Mouse (Mus musculus) megakaryocyte-erythroid progenitor cell, adult 5-6 weeks (primary cell): ENCODE measurements around the gene Alpk1. TPM values are rescaled to one million over a fixed set of nuclear protein-coding genes. Genes with fewer than 3 reads are reported as not detected.

Source experiments
- ATAC-seq: replicated peaks from 2 replicates; pipeline ENCODE4 v1.8.0; 2016; ENCODE audit warnings: mild to moderate bottlenecking, inconsistent platforms; ENCODE audit not compliant: severe bottlenecking, poor library complexity, low FRiP score, low TSS enrichment
- total RNA-seq, 2 experiments: library from RNA; stranded (forward) in 1 of 2; stranded (reverse) in 1 of 2; fragments of 200-1000, 215-1000 nt in 1 of 2; fragments of >200 nt in 1 of 2; fragmentation: Nextera tagmentation in 1 of 2; gene quantifications; 2 replicates each; pipeline ENCODE4 v1.2.3; 2014 to 2017

Alpk1 gene
- total RNA-seq, 2 experiments from 2014 or later = 3.7 to 5.7 TPM

DNA sequence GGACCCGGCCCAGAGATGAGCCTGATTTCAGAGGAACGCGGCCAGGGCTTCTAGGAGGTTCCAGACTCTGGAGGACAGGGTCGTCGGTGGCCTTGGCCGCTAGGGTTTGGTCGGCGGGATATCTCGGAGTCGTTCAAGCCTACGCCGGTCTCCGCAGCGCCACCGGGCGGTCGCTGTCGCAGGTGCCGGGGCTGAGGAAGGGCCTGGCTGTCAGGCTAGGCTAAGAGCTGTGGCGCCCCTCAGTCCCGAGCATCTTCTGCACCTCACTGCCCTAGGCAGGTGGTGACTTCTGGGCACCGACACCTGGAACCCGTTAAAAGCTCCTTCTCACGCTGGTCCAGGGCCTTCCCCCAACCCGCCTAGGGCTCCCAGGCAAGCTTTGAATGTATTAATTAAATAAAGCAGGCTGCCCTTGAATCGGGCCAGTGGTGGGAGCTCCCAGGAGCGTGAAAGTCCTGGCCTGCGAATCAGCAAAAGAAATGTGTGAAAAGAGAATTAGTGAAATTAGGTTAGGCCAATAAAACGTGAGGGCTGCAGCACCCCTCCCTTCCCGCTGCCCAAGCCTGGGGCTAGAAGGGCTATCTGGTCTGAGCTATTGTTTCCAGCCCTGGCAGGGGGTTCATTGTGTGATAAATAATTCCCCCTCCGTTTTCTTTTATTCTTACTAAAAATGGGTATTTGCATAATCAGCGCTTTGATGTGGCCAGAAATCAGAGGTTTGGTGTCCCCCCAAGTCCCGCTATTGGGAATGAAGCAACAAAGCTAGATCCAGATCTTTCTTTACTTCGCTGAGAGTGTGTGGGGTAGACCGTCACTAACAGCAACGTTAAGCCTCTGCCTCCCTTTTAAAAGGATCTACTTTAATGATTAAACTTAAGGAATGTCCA is 140.2 kb downstream of the Alpk1 start:
- peak; percentile 97 for ATAC-seq

DNA sequence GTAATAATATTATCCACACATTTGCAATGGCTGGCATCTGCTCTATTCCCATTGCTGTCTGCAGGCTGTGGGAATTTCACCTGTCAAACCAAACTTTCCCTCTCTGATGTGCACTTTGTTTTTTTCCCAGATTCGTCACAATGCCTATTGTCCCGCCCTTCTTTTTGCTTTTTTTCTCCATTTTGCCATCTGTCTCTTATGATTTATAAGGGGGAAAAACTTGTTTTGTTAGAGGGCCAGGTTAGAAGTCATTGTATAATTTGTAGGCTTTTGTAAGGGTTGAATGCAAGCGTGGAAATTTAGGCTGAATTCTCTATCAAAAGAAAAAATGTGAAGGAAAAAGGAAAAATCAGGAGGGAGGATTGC is 145.4 kb downstream of the Alpk1 start:
- ATAC-seq = no peak

- peak; percentile 84 for ATAC-seq
Measured at GRCm38 (mm10) chr3:127634101-127634983, 146.0 kb downstream of the Alpk1 start.

- peak; percentile 12; the same call in 1 of the 2 replicates for ATAC-seq
Measured at GRCm38 (mm10) chr3:127633080-127634032, 147.0 kb downstream of the Alpk1 start, which contains the start of gene Neurog2. TSS of gene Neurog2 (plus strand) at chr3:127633135.

GRCm38 (mm10) chr3:127632531-127632930 is 147.8 kb downstream of the Alpk1 start:
- peak; percentile 45 for ATAC-seq

GRCm38 (mm10) chr3:127631582-127631981 is 148.7 kb downstream of the Alpk1 start:
- ATAC-seq = no peak

DNA sequence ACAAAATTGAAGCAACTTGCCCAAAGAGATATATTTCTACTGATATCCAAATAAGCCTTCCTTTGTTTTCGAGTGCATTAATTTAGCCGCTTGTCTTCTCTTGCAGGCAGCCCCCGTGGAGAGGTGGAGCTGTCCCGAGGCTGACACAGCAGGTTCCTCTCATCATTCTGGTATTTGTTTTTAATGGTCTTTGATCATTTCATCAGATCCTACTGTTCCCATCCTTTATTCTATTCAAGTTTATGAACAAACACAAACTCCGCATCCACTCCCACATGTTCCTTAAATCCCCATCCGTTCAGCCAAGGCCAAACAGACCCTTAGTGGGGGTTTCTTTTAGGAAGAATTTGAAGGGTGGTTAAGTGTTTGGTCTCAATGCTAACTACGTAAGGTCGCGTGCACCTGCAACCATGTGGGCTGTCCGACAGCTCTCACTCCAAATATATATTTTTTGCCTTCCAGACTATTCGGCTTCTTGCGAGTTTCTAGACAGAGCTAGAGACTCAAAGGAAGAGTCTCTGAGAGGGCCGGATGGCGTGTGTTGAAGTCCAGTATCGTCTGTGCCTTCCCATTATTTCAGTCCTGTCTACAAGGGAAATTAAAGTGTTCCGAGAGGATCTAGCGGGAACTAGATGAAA is 149.5 kb downstream of the Alpk1 start:
- no peak for ATAC-seq

GRCm38 (mm10) chr3:127630190-127630589 is 150.1 kb downstream of the Alpk1 start:
- ATAC-seq = no peak

DNA sequence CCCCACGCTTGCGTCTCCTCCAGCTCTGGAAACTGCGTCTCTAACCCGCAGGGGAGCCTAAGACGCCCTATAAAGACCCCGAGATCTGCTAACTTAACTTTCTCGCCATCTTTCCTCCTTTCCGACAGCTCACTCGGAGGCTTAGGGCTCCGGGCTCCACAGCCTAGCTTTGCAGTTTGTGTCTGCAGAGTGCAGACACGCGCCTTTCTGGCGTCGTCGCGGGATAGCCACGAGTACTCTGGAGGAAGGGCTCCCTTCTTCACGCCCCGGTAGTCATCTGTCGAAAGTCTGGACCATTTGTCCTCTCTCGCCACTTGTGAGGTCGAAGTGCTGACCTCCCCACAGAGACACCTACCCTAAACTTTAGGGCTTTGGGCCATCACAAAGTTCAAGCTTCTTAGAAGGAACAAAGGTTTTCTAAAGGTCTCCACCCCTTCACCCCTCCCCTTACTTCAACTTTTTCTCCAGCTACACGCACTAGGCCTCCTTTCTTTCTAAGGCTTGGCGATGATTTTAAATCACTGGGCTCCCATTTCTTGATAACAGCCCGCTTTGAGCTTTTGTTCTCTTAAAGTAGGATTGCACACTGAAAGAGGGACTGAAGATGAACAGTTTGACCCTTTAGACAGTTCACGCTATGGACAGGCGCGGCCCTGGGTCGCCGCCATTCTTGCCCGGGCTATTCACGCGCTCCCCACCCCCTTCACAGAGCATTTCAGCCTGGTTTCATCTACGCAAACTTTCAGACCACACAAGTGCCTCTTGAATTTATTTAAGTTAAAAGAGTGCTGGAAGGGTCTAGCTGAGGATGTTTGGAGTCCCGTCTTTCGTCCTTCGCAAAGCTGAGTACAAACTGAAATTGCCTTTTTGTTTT is 151.8 kb downstream of the Alpk1 start:
- no peak for ATAC-seq

DNA sequence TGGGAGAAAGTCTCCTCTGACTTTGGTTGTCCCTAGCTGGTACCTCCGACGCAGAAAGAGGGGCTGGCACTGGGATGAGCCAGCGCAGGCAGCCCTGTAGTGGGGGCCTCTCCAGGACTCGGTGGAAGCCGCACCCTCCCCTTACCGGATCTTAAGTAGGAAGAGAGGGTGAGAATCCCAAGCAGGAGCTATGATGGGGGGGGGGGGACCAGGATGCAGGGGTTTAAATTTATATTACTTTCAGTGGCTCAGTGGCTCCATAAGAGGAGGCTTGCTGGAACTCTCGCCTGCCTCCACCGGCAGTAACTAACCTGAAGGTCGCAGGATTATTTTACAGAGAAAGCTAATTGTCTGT is 152.4 kb downstream of the Alpk1 start:
- ATAC-seq = no peak

- ATAC-seq = no peak
Measured at GRCm38 (mm10) chr3:127627151-127627955, 153.0 kb downstream of the Alpk1 start.

DNA sequence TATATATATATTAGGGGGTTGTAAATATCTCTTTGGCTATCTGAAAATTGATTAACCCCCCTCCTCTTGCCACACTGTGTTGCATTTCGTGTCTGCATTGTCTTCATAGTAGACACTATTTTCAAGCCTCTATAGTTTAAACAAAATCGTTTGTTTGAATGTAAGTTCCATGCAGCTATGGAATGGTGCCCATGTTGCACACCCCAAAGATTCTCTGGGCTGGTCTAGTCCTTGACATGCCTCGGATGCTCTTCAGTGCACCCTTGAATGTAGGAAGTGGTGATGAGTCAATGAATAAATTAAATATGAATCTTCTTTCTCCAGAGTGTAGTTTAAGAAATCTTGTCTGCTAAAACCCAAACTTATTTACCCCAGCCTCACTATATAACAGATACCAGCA is 153.8 kb downstream of the Alpk1 start:
- ATAC-seq = no peak

GRCm38 (mm10) chr3:127625701-127626399 is 154.5 kb downstream of the Alpk1 start:
- ATAC-seq = peak; percentile 81

DNA sequence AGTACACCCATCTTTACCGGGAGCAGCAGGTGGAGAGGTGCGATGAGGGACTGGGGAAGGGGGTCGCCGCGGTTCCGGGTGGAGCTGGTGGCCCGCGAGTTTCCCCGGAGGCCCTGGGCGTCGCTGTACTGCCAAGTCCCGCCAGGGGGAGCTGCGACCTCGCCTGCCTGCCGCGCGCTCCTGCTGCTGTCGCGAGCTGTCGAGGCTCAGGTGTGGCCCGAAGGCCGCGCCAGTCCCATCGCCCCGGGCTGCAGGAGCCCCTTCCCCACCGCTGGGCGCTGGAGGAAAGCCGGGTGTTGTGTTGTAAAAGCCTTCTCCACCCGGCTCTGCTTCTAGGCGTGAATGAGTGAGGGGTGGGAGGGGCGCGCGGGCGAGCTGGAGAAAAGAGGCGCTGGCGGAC is 155.0 kb downstream of the Alpk1 start:
- ATAC-seq = peak; percentile 89
